In genomic region chr7:112128810-112129209, GRCm38 (mm10) we compare ENCODE assay signal across 10 mouse cellular contexts. TPM values are rescaled to one million over a fixed set of nuclear protein-coding genes. Genes with fewer than 3 reads are reported as not detected.
A peak's percentile ranks its signal among the peaks of the same experiment; 100 is the strongest.
DNase-seq lines count a peak whose midpoint lies in the region; ATAC-seq and TF ChIP-seq lines count a peak whose summit lies in the region.
"Had no signal": no experiment of that assay in that cellular context is flagged by ENCODE, and none has a peak within 500 bp of the region (broad histone marks: within the 10 kb centered on the region; RNA-seq: fewer than 3 reads in every experiment).

No protein-coding gene starts in this region.

- TF ChIP-seq CTCF in embryonic fibroblast, embryonic 13.5 days (IDR thresholded peaks at IDR 0.05; ENCODE audit: borderline replicate concordance, insufficient read depth, low read length) = no peak

- peak overlapping the region; percentile 11; the same call in 1 of the 2 replicates for H3K27ac ChIP-seq in forebrain, embryonic 10.5 days
- H3K27ac ChIP-seq in forebrain, embryonic 12.5 days = no peak overlapping the region
- peak overlapping the region; percentile 62 for H3K27ac ChIP-seq in embryonic fibroblast, embryonic 13.5 days (ENCODE audit: insufficient read depth, low read length)
- H3K27ac ChIP-seq in forebrain, embryonic 14.5 days (ENCODE audit: low read depth, low read length) = no peak overlapping the region
- H3K27ac ChIP-seq: intestine, embryonic 15.5 days had no signal

- no peak overlapping the region for H3K9ac ChIP-seq in forebrain, embryonic 12.5 days
- no peak overlapping the region for H3K9ac ChIP-seq in forebrain, embryonic 14.5 days (ENCODE audit: low read length)
- H3K9ac ChIP-seq: intestine, embryonic 15.5 days had no signal

- no peaks in the 10 kb centered on the region for H3K9me3 ChIP-seq in forebrain, embryonic 10.5 days
- H3K9me3 ChIP-seq in forebrain, embryonic 12.5 days = no peaks in the 10 kb centered on the region
- H3K9me3 ChIP-seq in forebrain, embryonic 14.5 days (replicated peaks; ENCODE audit: control insufficient read depth, low read length) = no peaks in the 10 kb centered on the region
- H3K9me3 ChIP-seq: intestine, embryonic 15.5 days; megakaryocyte, embryonic 14.5 days had no signal

- intact Hi-C loops in left cerebral cortex, postnatal 25 days (cut with DNase I) = loop anchor here (5.0 kb wide), 1 partner anchor 208 kb away; no protein-coding TSS in a partner anchor

- WGBS in forebrain, embryonic 10.5 days = 79% methylated on average over 4 of the region's 4 CpGs
- WGBS in forebrain, embryonic 12.5 days = 75% methylated on average over 4 of the region's 4 CpGs
- 77% methylated on average over 4 of the region's 4 CpGs for WGBS in forebrain, embryonic 14.5 days

- no peak overlapping the region for H3K4me3 ChIP-seq in forebrain, embryonic 10.5 days
- H3K4me3 ChIP-seq in forebrain, embryonic 12.5 days (replicated peaks) = no peak overlapping the region
- no peak overlapping the region for H3K4me3 ChIP-seq in embryonic fibroblast, embryonic 13.5 days (ENCODE audit: insufficient read depth, low read length)
- H3K4me3 ChIP-seq in forebrain, embryonic 14.5 days (ENCODE audit: low read depth, low read length) = no peak overlapping the region
- H3K4me3 ChIP-seq: intestine, embryonic 15.5 days; megakaryocyte, embryonic 14.5 days had no signal

- H3K36me3 ChIP-seq in forebrain, embryonic 10.5 days (replicated peaks) = no peaks in the 10 kb centered on the region
- H3K36me3 ChIP-seq in forebrain, embryonic 12.5 days (replicated peaks) = no peaks in the 10 kb centered on the region
- no peaks in the 10 kb centered on the region for H3K36me3 ChIP-seq in forebrain, embryonic 14.5 days (ENCODE audit: control insufficient read depth, insufficient read depth, low read length)
- H3K36me3 ChIP-seq: intestine, embryonic 15.5 days had no signal

- no peaks in the 10 kb centered on the region for H3K27me3 ChIP-seq in forebrain, embryonic 10.5 days (ENCODE audit: poor library complexity, severe bottlenecking)
- no peaks in the 10 kb centered on the region for H3K27me3 ChIP-seq in forebrain, embryonic 12.5 days
- H3K27me3 ChIP-seq in forebrain, embryonic 14.5 days (replicated peaks; ENCODE audit: control insufficient read depth, insufficient read depth, low read length) = no peaks in the 10 kb centered on the region
- H3K27me3 ChIP-seq: intestine, embryonic 15.5 days had no signal

- no peak for DNase-seq in forebrain, embryonic 10.5 days (ENCODE audit: extremely low spot score, low spot score)
- DNase-seq in NIH3T3 (ENCODE audit: low read depth) = peak; percentile 65
- DNase-seq in kidney, postnatal 25 days = peak; percentile 70 to 81
- DNase-seq in frontal cortex, postnatal 25 days (ENCODE audit: low spot score in 2 of 2) = no peak
- DNase-seq in forebrain, embryonic 14.5 days (ENCODE audit: low spot score) = no peak
- no peak for DNase-seq in left cerebral cortex, postnatal 25 days (ENCODE audit: low spot score in 2 of 2)

- no peak for TF ChIP-seq POLR2A in embryonic fibroblast, embryonic 13.5 days (IDR thresholded peaks at IDR 0.05; ENCODE audit: low read depth, low read length)

- no peak for ATAC-seq in forebrain, embryonic 12.5 days (ENCODE audit: low FRiP score)
- ATAC-seq in forebrain, embryonic 14.5 days = no peak
- ATAC-seq: intestine, embryonic 15.5 days had no signal

- no peak overlapping the region for H3K4me2 ChIP-seq in forebrain, embryonic 12.5 days
- H3K4me2 ChIP-seq in forebrain, embryonic 14.5 days (ENCODE audit: low read length) = no peak overlapping the region
- H3K4me2 ChIP-seq: intestine, embryonic 15.5 days had no signal

- H3K4me1 ChIP-seq in forebrain, embryonic 10.5 days = peaks cover 36% of the 10 kb centered on the region
- H3K4me1 ChIP-seq in forebrain, embryonic 12.5 days = no peaks in the 10 kb centered on the region
- H3K4me1 ChIP-seq in embryonic fibroblast, embryonic 13.5 days (ENCODE audit: control insufficient read depth, insufficient read depth, low read length) = peaks cover 5% of the 10 kb centered on the region; the same call in 1 of the 2 replicates
- H3K4me1 ChIP-seq in forebrain, embryonic 14.5 days (ENCODE audit: control insufficient read depth, insufficient read depth, low read length) = peaks cover 3% of the 10 kb centered on the region; the same call in 1 of the 2 replicates

RNA-seq across cellular contexts. Expression of gene Dkk3, which starts 30.0 kb away (rescaled TPM):
- polyA plus RNA-seq in forebrain, embryonic 10.5 days (2016; fragmentation: Nextera tagmentation; extraction: Ambion mirVana) = 14.3 and 15.0 TPM in 2 replicates
- 21.5 and 28.7 TPM in 2 replicates for polyA plus RNA-seq in forebrain, embryonic 12.5 days (2016; fragmentation: Nextera tagmentation; extraction: Ambion mirVana)
- 130 and 148 TPM in 2 replicates for polyA plus RNA-seq in embryonic fibroblast, embryonic 13.5 days (2011; ENCODE audit: insufficient read length, low read depth, missing spikeins)
- 22.9 and 24.7 TPM in 2 replicates for polyA plus RNA-seq in forebrain, embryonic 14.5 days (2014; fragmentation: Nextera tagmentation; extraction: Ambion mirVana)
- 100 to 1,000 TPM; 117 to 160 TPM for total RNA-seq in left cerebral cortex, postnatal 25 days (2021)

Comparison
In these comparisons a context has a peak if more than half of its experiments do, and no peak if none do; other contexts are left out.
1. H3K27ac ChIP-seq: peak in forebrain, embryonic 10.5 days (single experiment) and embryonic fibroblast, embryonic 13.5 days (single experiment); none in forebrain, embryonic 12.5 days (single experiment) and forebrain, embryonic 14.5 days (single experiment).
2. DNase-seq: peak in NIH3T3 (single experiment) and kidney, postnatal 25 days (2 of 2); none in forebrain, embryonic 10.5 days (single experiment), frontal cortex, postnatal 25 days (0 of 2), forebrain, embryonic 14.5 days (single experiment) and left cerebral cortex, postnatal 25 days (0 of 2).